Mouse (Mus musculus): ENCODE data around the gene Dusp18. TPM values are rescaled to one million over a fixed set of nuclear protein-coding genes. Genes with fewer than 3 reads are reported as not detected.

Dusp18 gene
- polyA plus RNA-seq, 1 experiment from 2014 or later, result 16.6 TPM

- Histone ChIP-seq H3K36me3 (replicated peaks) (no peaks in the 10 kb centered on the region), H3K4me3 (no peak overlapping the region), H3K27me3 (replicated peaks; ENCODE audit: low read depth, poor library complexity, severe bottlenecking) (peaks cover 10% of the 10 kb centered on the region), H3K9me3 (no peaks in the 10 kb centered on the region), H3K4me1 (no peaks in the 10 kb centered on the region), H3K27ac (replicated peaks) (no peak overlapping the region)
- no peak for DNase-seq (ENCODE audit: low spot score)
- 88% methylated on average over 7 of the region's 7 CpGs for WGBS
Observed at GRCm38 (mm10) chr11:3941371-3941770, 46.3 kb downstream of the Dusp18 start.

GRCm38 (mm10) chr11:3946386-3946785, 51.3 kb downstream of the Dusp18 start:
- peaks cover 12% of the 10 kb centered on the region for H3K27me3 ChIP-seq (replicated peaks; ENCODE audit: low read depth, poor library complexity, severe bottlenecking)
- H3K36me3 ChIP-seq (replicated peaks), result no peaks in the 10 kb centered on the region
- H3K9me3 ChIP-seq, result no peaks in the 10 kb centered on the region
- H3K4me1 ChIP-seq, result no peaks in the 10 kb centered on the region
- 15% methylated on average over 1 of the region's 1 CpGs for WGBS
- no peak overlapping the region for H3K27ac ChIP-seq (replicated peaks)
- no peak overlapping the region for H3K4me3 ChIP-seq
- no peak for DNase-seq (ENCODE audit: low spot score)

Other genes starting within 250 kb of the Dusp18 start
- 46.8 and 46.9 TPM in 2 replicates for gene Morc2a, start 246.0 kb upstream of the Dusp18 start, polyA plus RNA-seq (2016; fragmentation: Nextera tagmentation; extraction: Ambion mirVana)
- 0.82 and 1.2 TPM in 2 replicates for gene Osbp2, start 31.3 kb upstream of the Dusp18 start, polyA plus RNA-seq (2016; fragmentation: Nextera tagmentation; extraction: Ambion mirVana)
- 0.61 and 0.97 TPM in 2 replicates for gene 4921536K21Rik, start 142 bp upstream of the Dusp18 start, polyA plus RNA-seq (2016; fragmentation: Nextera tagmentation; extraction: Ambion mirVana)
- 3.1 and 3.5 TPM in 2 replicates for gene Slc35e4, start 19.4 kb downstream of the Dusp18 start, polyA plus RNA-seq (2016; fragmentation: Nextera tagmentation; extraction: Ambion mirVana)
- 23.7 and 23.9 TPM in 2 replicates for gene Tcn2, start 36.9 kb downstream of the Dusp18 start, polyA plus RNA-seq (2016; fragmentation: Nextera tagmentation; extraction: Ambion mirVana)
- 108 and 119 TPM in 2 replicates for gene Pes1, start 68.7 kb downstream of the Dusp18 start, polyA plus RNA-seq (2016; fragmentation: Nextera tagmentation; extraction: Ambion mirVana)
- gene 4930556J24Rik, start 81.5 kb downstream of the Dusp18 start, polyA plus RNA-seq (2016; fragmentation: Nextera tagmentation; extraction: Ambion mirVana), result 0.37 and 0.52 TPM in 2 replicates
- gene Gal3st1, start 88.4 kb downstream of the Dusp18 start, polyA plus RNA-seq (2016; fragmentation: Nextera tagmentation; extraction: Ambion mirVana), result 0.55 and 0.58 TPM in 2 replicates
- 0.29 TPM in 1 of 2 replicates, not detected in the other for gene Sec14l4, start 136.2 kb downstream of the Dusp18 start, polyA plus RNA-seq (2016; fragmentation: Nextera tagmentation; extraction: Ambion mirVana)
- gene Sec14l3, start 169.6 kb downstream of the Dusp18 start, polyA plus RNA-seq (2016; fragmentation: Nextera tagmentation; extraction: Ambion mirVana), result not detected in 2 replicates
- 14.6 and 15.6 TPM in 2 replicates for gene Mtfp1, start 200.2 kb downstream of the Dusp18 start, polyA plus RNA-seq (2016; fragmentation: Nextera tagmentation; extraction: Ambion mirVana)
- gene Sec14l2, start 228.2 kb downstream of the Dusp18 start, polyA plus RNA-seq (2016; fragmentation: Nextera tagmentation; extraction: Ambion mirVana), result 1.7 and 2.0 TPM in 2 replicates
- gene Rnf215, start 240.0 kb downstream of the Dusp18 start, polyA plus RNA-seq (2016; fragmentation: Nextera tagmentation; extraction: Ambion mirVana), result 21.2 and 22.8 TPM in 2 replicates

Data from embryonic facial prominence, embryonic 10.5 days (tissue).